Mouse (Mus musculus) spleen, adult 18-20 months (tissue): Measurements from ENCODE around the gene Olfr351.

Source experiments
- DNase-seq, 2 experiments: peaks; one replicate each; pipeline ENCODE4 v3.0.0; 2022; ENCODE audit warnings: mixed read lengths in 2 of 2

Gene Olfr351

GRCm38 (mm10) chr2:36862560-36862959, at the start of gene Olfr351:
Gene Olfr351 (minus strand): TSS chr2:36862660.
- DNase-seq: no peak

GRCm38 (mm10) chr2:36905380-36905779, 42.9 kb upstream of the Olfr351 start, which contains the start of gene Olfr354:
Gene Olfr354 (plus strand): TSS chr2:36905680.
- no peak for DNase-seq

- DNase-seq: no peak
Measured at GRCm38 (mm10) chr2:36897114-36897513, 34.7 kb upstream of the Olfr351 start.

- DNase-seq: no peak
Measured at GRCm38 (mm10) chr2:36892836-36893235, 30.4 kb upstream of the Olfr351 start, which contains the start of gene Olfr353. Gene Olfr353 (minus strand): TSS chr2:36892936.

GRCm38 (mm10) chr2:36868160-36868559, 5.7 kb upstream of the Olfr351 start, which contains the start of gene Olfr352:
Gene Olfr352 (plus strand): TSS chr2:36868460.
- no peak for DNase-seq

- no peak for DNase-seq
Measured at GRCm38 (mm10) chr2:36846010-36846409, 16.4 kb downstream of the Olfr351 start, which contains the start of gene Olfr350. Gene Olfr350 (plus strand): TSS chr2:36846310.

GRCm38 (mm10) chr2:36816932-36817331, 45.5 kb downstream of the Olfr351 start, which contains the start of gene Olfr3:
Gene Olfr3 (minus strand): TSS chr2:36817032.
- no peak for DNase-seq
